Mouse (Mus musculus) hindbrain, embryonic 11.5 days (tissue): Measurements from ENCODE around the gene Pknox2. TPM values are rescaled to one million over a fixed set of nuclear protein-coding genes. Genes with fewer than 3 reads are reported as not detected.
A peak's percentile ranks its signal among the peaks of the same experiment; 100 is the strongest.

ENCODE experiments used
- ATAC-seq: fragments of 200-750 bp; cut with Nextera tagmentation; 2 replicates; pipeline ENCODE4 v1.8.0; 2017; ENCODE audit warnings: mild to moderate bottlenecking, moderate TSS enrichment, moderate library complexity; ENCODE audit not compliant: low FRiP score
- DNase-seq: peaks from one replicate; pipeline ENCODE4 v3.0.0-alpha.2; 2015; ENCODE audit warnings: low spot score
- H3K27ac ChIP-seq: fragments of 300-500 bp; sonication (generic); 2 replicates; pipeline ENCODE4 v1.5.1; 2014; ENCODE audit warnings: mild to moderate bottlenecking, low read depth, low read length
- H3K27me3 ChIP-seq: fragments of 300-500 bp; sonication (generic); 2 replicates; pipeline ENCODE4 v1.6.1; 2014; ENCODE audit warnings: mild to moderate bottlenecking, low read length, moderate library complexity, mixed read lengths; ENCODE audit not compliant: control insufficient read depth, insufficient read depth
- H3K36me3 ChIP-seq: fragments of 300-500 bp; sonication (generic); 2 replicates; pipeline ENCODE4 v1.6.1; 2014; ENCODE audit warnings: mild to moderate bottlenecking, low read length, moderate library complexity, mixed read lengths; ENCODE audit not compliant: control insufficient read depth, insufficient read depth
- H3K4me1 ChIP-seq: fragments of 300-500 bp; sonication (generic); replicated peaks from 2 replicates; pipeline ENCODE4 v1.6.1; 2014; ENCODE audit warnings: low read length, mixed read lengths; ENCODE audit not compliant: control insufficient read depth, insufficient read depth
- H3K4me2 ChIP-seq: fragments of 300-500 bp; sonication (generic); replicated peaks from 2 replicates; pipeline ENCODE4 v1.6.1; 2014; ENCODE audit warnings: mild to moderate bottlenecking, low read depth, low read length
- H3K4me3 ChIP-seq: fragments of 300-500 bp; sonication (generic); 2 replicates; pipeline ENCODE4 v1.5.1; 2014; ENCODE audit warnings: low read depth, low read length
- H3K9ac ChIP-seq: fragments of 300-500 bp; sonication (generic); 2 replicates; pipeline ENCODE4 v1.6.1; 2014; ENCODE audit warnings: low read depth, low read length
- H3K9me3 ChIP-seq: fragments of 300-500 bp; sonication (generic); 2 replicates; pipeline ENCODE4 v1.6.1; 2016; ENCODE audit warnings: low read length; ENCODE audit not compliant: control insufficient read depth
- WGBS: fragments of 180-500 bp; shearing (Covaris S2); extraction: QIAGEN DNeasy Blood & Tissue Kit; methylation state at CpG from one replicate; pipeline ENCODE4 v1.1.7; 2014; 5-methylcytosine and 5-hydroxymethylcytosine counted together
- polyA plus RNA-seq: library from polyadenylated mRNA; unstranded; fragments of >200 nt; fragmentation: Nextera tagmentation; extraction: Ambion mirVana; gene quantifications from 2 replicates; pipeline ENCODE4 v1.2.1, GENCODE M21; 2014

The Pknox2 gene
- polyA plus RNA-seq, 1 experiment from 2014 or later = 18.8 TPM

DNA sequence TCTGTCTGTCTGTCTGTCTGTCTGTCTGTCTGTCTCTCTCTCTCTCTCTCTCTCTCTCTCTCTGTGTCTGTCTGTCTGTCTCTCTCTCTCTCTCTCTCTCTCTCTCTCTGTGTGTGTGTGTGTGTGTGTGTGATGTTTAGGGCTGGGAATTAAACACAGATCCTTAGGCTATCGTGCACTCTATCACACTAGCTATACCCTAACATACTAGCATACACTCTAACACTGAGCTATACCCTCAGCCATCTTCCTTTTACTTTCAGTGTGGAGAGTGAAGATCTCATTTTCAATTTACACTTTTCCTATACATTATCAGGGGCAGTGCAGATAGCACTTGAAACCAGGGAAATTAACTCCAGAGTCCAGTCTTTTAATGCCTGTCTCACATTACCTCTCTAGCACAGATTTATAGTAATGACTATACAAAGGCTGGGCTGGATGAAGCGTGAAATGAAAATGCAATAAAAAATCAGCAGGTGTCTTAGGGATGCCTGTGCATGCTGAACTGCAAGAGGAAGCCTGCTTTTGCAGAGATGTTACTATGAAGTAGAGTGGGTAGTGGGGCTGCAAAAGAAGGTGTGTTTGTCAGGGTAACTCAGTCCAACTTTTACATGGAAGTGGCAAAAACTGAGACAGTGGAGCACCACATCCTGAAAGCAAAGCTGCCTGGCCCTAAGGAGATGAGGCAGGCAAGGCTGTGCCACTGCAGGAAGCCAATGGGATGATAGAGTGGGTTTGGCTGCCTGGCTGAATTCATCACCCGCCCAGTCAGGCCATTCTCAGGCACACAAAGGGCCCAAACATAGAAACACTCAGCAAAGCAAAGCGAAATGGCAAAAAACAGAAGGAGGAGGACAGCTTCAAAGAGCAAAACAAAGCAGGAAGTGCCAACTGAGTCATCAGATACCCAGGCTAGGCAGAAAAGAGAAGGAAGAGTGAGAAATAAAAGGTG, 282.1 kb downstream of the Pknox2 start:
- no peak overlapping the region; the same call in 1 of the 2 replicates for H3K27ac ChIP-seq
- no peaks in the 10 kb centered on the region for H3K4me1 ChIP-seq
- H3K9me3 ChIP-seq = no peaks in the 10 kb centered on the region
- peaks cover 13% of the 10 kb centered on the region for H3K36me3 ChIP-seq
- WGBS = 44% methylated on average over 4 of the region's 4 CpGs
- H3K4me3 ChIP-seq = no peak overlapping the region
- DNase-seq (peak; percentile 17), ATAC-seq (peak; percentile 69; the same call in 1 of the 2 replicates)
- H3K4me2 ChIP-seq = no peak overlapping the region
- H3K27me3 ChIP-seq = no peaks in the 10 kb centered on the region
- H3K9ac ChIP-seq = no peak overlapping the region

DNA sequence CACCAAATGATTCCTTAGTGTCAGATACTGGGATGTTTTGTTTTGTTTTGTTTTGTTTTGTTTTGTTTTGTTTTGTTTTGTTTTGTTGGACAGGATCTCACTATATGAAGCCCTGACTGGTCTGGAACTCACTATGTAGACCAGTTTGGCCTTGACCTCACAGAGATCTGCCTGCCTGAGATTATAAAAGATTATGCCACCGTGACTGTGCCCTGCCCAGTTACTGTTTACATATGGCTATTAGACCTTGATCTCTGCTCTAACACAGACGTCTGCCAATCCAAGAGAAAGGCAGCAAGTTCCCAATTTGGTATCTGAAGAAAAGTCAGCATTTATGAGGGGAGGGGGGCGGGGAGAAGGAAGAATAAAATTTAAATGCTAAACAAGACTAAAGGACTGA, 283.5 kb downstream of the Pknox2 start:
- H3K27me3 ChIP-seq = no peaks in the 10 kb centered on the region
- H3K4me2 ChIP-seq = no peak overlapping the region
- DNase-seq (no peak), ATAC-seq (no peak)
- no peak overlapping the region for H3K4me3 ChIP-seq
- no peak overlapping the region for H3K9ac ChIP-seq
- peaks cover 13% of the 10 kb centered on the region for H3K36me3 ChIP-seq
- no peak overlapping the region for H3K27ac ChIP-seq
- H3K9me3 ChIP-seq = no peaks in the 10 kb centered on the region
- H3K4me1 ChIP-seq = no peaks in the 10 kb centered on the region
- 72% methylated on average over 3 of the region's 3 CpGs for WGBS

DNA sequence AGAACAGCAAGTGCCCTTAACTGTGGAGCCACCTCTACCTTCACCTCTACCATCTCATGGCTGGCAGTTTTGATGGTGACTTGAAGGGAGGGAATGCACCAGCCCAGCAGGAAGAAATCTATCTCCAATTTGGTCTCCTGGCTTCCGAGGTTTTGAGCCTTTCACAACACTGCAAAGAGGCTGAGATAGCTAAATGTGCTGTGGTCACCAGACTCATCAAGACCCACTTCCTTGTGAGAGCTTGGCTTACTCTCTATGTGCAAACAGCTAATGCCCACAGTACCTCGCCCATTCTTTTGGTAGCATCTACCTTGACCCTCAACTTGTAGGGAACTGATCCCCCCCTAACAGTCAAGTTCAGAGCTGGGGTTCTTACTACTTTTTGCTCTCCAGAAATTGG, 284.6 kb downstream of the Pknox2 start:
- H3K27me3 ChIP-seq = no peaks in the 10 kb centered on the region
- WGBS = 79% methylated on average over 2 of the region's 2 CpGs
- ATAC-seq = no peak
- H3K9me3 ChIP-seq = no peaks in the 10 kb centered on the region
- peaks cover 2% of the 10 kb centered on the region; the same call in 1 of the 2 replicates for H3K4me1 ChIP-seq
- H3K36me3 ChIP-seq = peaks cover 8% of the 10 kb centered on the region
- H3K9ac ChIP-seq = no peak overlapping the region
- no peak for DNase-seq
- H3K4me3 ChIP-seq = no peak overlapping the region
- H3K4me2 ChIP-seq = no peak overlapping the region
- H3K27ac ChIP-seq = no peak overlapping the region

DNA sequence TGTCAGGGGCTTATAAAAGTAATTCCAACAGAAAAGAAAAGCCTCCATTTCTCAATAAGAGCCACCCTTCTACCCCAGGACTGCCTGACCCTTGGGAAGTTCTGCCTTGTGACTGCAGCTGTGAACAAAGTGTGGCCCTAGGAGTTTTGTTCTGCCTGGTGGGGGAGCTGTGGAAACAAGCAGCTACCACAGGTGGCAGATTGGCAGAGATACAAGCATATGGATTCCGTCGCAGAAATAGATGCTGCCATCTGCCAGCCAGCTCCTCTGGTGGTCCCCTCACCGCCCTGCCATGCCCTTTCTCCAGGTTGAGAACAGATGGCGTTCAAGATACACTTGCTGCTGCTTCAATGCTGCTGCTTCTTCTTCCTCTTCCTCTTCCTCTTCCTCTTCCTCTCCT, 288.5 kb downstream of the Pknox2 start:
- WGBS = 28% methylated on average over 4 of the region's 4 CpGs
- Histone ChIP-seq H3K27ac (no peak overlapping the region), H3K4me3 (no peak overlapping the region), H3K4me2 (no peak overlapping the region), H3K36me3 (peaks cover 3% of the 10 kb centered on the region; the same call in 1 of the 2 replicates), H3K9me3 (no peaks in the 10 kb centered on the region), H3K9ac (no peak overlapping the region), H3K4me1 (peaks cover 4% of the 10 kb centered on the region; the same call in 1 of the 2 replicates), H3K27me3 (no peaks in the 10 kb centered on the region)
- ATAC-seq (peak; percentile 69), DNase-seq (peak; percentile 30)

DNA sequence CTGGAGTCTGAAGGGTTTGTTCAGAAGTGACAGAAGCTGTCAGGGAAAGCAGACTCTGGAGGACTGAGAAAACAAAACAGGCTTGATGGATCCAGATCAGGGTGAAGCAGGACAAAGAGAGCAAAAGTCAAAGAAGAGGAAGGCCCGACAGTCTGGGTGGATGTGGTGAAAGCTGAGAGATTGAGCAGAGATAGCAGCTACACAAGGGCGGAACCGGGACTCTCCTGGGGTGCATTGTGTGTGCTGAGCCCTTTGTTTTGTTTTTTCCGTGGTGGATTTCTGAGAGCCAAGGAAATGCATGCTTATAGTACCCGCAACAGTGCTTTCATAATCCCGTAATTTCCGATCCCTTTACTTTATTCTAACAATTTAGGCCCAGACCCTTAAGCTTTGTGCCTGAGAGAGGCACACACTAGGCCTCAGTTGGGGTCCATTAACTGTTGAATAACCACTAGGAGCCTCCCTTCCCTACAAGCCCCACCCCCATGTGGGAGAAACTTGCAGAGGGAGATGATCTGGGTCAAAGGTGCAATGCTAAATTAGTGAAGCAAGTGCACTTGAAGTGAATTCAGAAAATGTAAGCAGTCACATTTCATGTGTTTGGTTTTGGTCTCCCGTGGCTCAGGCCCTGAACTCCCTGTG, 289.6 kb downstream of the Pknox2 start:
- ATAC-seq (peak; percentile 53; the same call in 1 of the 2 replicates), DNase-seq (peak; percentile 16)
- H3K27me3 ChIP-seq = no peaks in the 10 kb centered on the region
- H3K36me3 ChIP-seq = peaks cover 3% of the 10 kb centered on the region; the same call in 1 of the 2 replicates
- H3K27ac ChIP-seq = 0 out of 2 replicates have a peak overlapping the region, but pooled peaks have one; percentile 5
- peaks cover 4% of the 10 kb centered on the region; the same call in 1 of the 2 replicates for H3K4me1 ChIP-seq
- WGBS = 11% methylated on average over 8 of the region's 8 CpGs
- H3K9ac ChIP-seq = 0 out of 2 replicates have a peak overlapping the region, but pooled peaks have one; percentile 27
- no peaks in the 10 kb centered on the region for H3K9me3 ChIP-seq
- H3K4me2 ChIP-seq = no peak overlapping the region
- no peak overlapping the region for H3K4me3 ChIP-seq

DNA sequence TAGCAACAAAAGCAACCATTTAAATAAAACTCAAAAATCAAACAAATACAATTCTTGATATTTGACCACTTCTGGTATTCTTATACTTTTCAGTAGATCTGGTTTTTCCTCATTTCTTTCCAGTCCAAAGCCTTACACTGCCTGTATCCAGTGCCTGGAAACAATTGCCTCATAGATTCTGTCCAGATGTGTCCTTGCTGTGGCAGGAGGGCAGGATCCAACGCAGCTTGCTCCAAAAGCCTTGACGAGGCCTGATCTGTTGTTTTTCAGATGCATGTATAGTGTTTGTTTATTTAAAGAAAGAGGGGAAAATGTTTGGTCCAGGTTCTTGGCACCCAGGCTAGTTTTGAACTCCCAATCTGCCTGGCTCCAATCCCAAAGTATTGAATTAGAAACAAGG, 290.9 kb downstream of the Pknox2 start:
- no peak for DNase-seq
- Histone ChIP-seq H3K36me3 (peaks cover 3% of the 10 kb centered on the region; the same call in 1 of the 2 replicates), H3K9ac (no peak overlapping the region), H3K4me3 (no peak overlapping the region), H3K27ac (no peak overlapping the region), H3K4me1 (peaks cover 4% of the 10 kb centered on the region; the same call in 1 of the 2 replicates), H3K27me3 (no peaks in the 10 kb centered on the region), H3K4me2 (no peak overlapping the region), H3K9me3 (no peaks in the 10 kb centered on the region)
- no peak for ATAC-seq
- WGBS = 60% methylated on average over 2 of the region's 2 CpGs

DNA sequence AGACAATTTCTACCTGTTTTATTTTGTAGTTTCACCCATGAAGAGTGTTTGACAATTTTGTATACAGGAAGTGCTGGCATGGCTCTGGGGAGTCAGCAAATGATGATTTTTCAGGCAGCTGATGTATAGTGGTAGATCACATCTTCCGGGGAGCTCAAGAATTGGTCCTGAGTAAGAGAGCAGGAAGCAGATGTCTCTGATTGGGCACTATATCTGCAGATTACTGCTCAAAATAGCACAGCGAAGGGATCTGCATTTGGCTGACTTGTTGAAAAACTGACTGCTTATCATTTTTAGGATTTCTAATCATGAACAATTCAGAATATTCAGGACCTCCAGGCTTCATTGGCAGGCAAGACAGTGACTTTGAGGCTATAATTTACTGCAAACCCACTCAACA, 295.0 kb downstream of the Pknox2 start:
- Histone ChIP-seq H3K36me3 (peaks cover 8% of the 10 kb centered on the region; the same call in 1 of the 2 replicates), H3K9me3 (no peaks in the 10 kb centered on the region), H3K27ac (no peak overlapping the region), H3K4me3 (no peak overlapping the region), H3K27me3 (no peaks in the 10 kb centered on the region), H3K4me2 (no peak overlapping the region), H3K9ac (no peak overlapping the region), H3K4me1 (no peaks in the 10 kb centered on the region)
- DNase-seq = no peak
- 91% methylated on average over 2 of the region's 2 CpGs for WGBS
- ATAC-seq = no peak

DNA sequence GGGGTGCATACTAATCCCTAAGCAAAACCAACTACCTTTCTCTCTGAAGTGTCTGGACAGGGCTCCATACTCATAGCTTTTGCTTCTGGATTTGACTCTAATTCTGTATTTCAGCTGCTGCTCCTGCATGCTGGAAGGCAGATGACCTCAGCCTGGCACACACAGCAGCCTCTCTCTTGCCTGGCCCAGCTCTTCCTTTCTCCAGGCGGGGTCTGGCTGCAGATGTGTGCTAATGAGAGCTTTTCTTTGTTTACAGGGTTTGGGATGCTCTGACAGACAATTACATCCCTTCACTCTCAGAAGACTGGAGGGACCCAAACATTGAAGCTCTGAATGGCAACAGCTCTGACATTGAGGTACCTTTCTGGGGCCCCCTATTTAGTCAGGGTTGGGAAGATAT, 297.1 kb downstream of the Pknox2 start:
- no peak overlapping the region for H3K4me3 ChIP-seq
- no peak for DNase-seq
- no peak for ATAC-seq
- no peaks in the 10 kb centered on the region for H3K9me3 ChIP-seq
- H3K36me3 ChIP-seq = 0 out of 2 replicates have a peak, but pooled peaks cover 6% of the 10 kb centered on the region
- H3K9ac ChIP-seq = no peak overlapping the region
- H3K27me3 ChIP-seq = no peaks in the 10 kb centered on the region
- H3K4me2 ChIP-seq = no peak overlapping the region
- no peak overlapping the region for H3K27ac ChIP-seq
- no peaks in the 10 kb centered on the region for H3K4me1 ChIP-seq
- 53% methylated on average over 1 of the region's 1 CpGs for WGBS
